Mouse (Mus musculus): ENCODE results near the gene N4bp3. TPM values are rescaled to one million over a fixed set of nuclear protein-coding genes. Genes with fewer than 3 reads are reported as not detected.

N4bp3 gene
- total and polyA plus RNA-seq, 3 experiments, result 19.1 to 22.1 (median 21.2) TPM

GRCm38 (mm10) chr11:51637971-51638414 lies 12.6 kb downstream of the N4bp3 start:
- in situ Hi-C loops (cut with MboI; ENCODE audit: low pct_ligation_motif_present, low pct_unique_long_range_greater_than_20kb, low sequenced_read_pairs), result no loop called here

DNA sequence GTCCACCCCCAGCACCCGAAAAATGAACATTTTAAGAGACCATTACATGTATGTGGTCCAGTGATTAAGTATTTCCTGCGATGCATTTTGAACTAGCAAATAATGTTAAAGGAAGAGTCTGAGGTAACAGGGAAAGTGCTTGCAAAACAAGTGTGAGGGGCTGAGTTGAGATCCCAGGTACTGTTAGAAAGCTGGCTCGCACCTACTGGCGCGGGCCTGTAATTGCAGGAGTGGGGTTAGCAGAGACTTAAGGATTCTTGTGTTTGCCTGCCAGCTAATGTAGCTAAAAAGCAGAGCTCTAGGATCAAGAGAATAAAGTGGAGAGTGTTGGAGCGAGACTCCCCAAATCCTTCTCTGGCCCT lies 14.3 kb downstream of the N4bp3 start:
- peaks cover 3 to 74% of the 10 kb centered on the region in 2 experiments; a peak in 2 of 4 replicates for H3K4me1 ChIP-seq (ENCODE audit: control insufficient read depth in 1 of 2, insufficient read depth in 2 of 2)
- H3K4me2 ChIP-seq (ENCODE audit: insufficient read depth, low read depth, poor library complexity, severe bottlenecking), result peak overlapping the region; percentile 73

More at GRCm38 (mm10) chr11:51637971-51638414, 12.6 kb downstream of the N4bp3 start:
- Histone ChIP-seq H3K79me2 (replicated peaks; ENCODE audit: control insufficient read depth, extremely low read depth, insufficient read depth, poor library complexity, severe bottlenecking) (peaks cover 9% of the 10 kb centered on the region; the same call in 1 of the 2 replicates), H3K36me3 (replicated peaks in 1 of 2; ENCODE audit: control insufficient read depth in 1 of 2, insufficient read depth in 1 of 2, low read length in 1 of 2) (peaks cover under 1 to 40% of the 10 kb centered on the region in 2 experiments), H3K9ac (ENCODE audit: insufficient read depth, low read depth) (peak overlapping the region; percentile 33), H3K9me3 (replicated peaks; ENCODE audit: low read length) (no peaks in the 10 kb centered on the region), H3K4me3 (replicated peaks in 1 of 3; ENCODE audit: low read depth in 2 of 3, low read length in 2 of 3, poor library complexity in 1 of 3) (peak overlapping the region; percentile 18 to 42 (median 42)), H3K4me1 (ENCODE audit: control insufficient read depth in 1 of 2, insufficient read depth in 2 of 2) (peaks cover 3 to 75% of the 10 kb centered on the region in 2 experiments; a peak in 2 of 4 replicates), H3K27ac (ENCODE audit: insufficient read depth, low read depth) (peak overlapping the region; percentile 79), H3K4me2 (ENCODE audit: insufficient read depth, low read depth, poor library complexity, severe bottlenecking) (peak overlapping the region; percentile 81), H3K27me3 (replicated peaks) (no peaks in the 10 kb centered on the region)
- peak; percentile 88 for DNase-seq (ENCODE audit: extremely low read depth)
- TF ChIP-seq UBTF (IDR thresholded peaks at IDR 0.05; ENCODE audit: low read depth, low read length), result peak; percentile 82
- peak; percentile 79; the same call in 1 of the 2 replicates for TF ChIP-seq TCF12 (IDR thresholded peaks at IDR 0.05; ENCODE audit: low read depth, low read length)
- TF ChIP-seq NRF1 (IDR thresholded peaks at IDR 0.05; ENCODE audit: low read depth, low read length), result no peak
- no peak for TF ChIP-seq MXI1 (IDR thresholded peaks at IDR 0.05; ENCODE audit: low read depth, low read length)
- peak; percentile 82 for TF ChIP-seq ELF1 (IDR thresholded peaks at IDR 0.05; ENCODE audit: low read depth, low read length)
- TF ChIP-seq KAT2A (IDR thresholded peaks at IDR 0.05; ENCODE audit: insufficient replicate concordance, low read length), result no peak
- no peak for TF ChIP-seq ZC3H11A (IDR thresholded peaks at IDR 0.05; ENCODE audit: low read depth, low read length)
- peak; percentile 88 for TF ChIP-seq POLR2A (IDR thresholded peaks at IDR 0.05; ENCODE audit: low read depth, low read length)
- TF ChIP-seq ZMIZ1 (IDR thresholded peaks at IDR 0.05; ENCODE audit: low read depth, low read length), result peak; percentile 41; the same call in 1 of the 2 replicates
- TF ChIP-seq ZNF384 (IDR thresholded peaks at IDR 0.05; ENCODE audit: low read depth, low read length), result no peak
- peak; percentile 92 for TF ChIP-seq IRF4 (IDR thresholded peaks at IDR 0.05; ENCODE audit: low read depth, low read length)
- peak; percentile 52; the same call in 1 of the 2 replicates for TF ChIP-seq NELFE (IDR thresholded peaks at IDR 0.05; ENCODE audit: low read depth, low read length)
- TF ChIP-seq MAFK (IDR thresholded peaks at IDR 0.05; ENCODE audit: insufficient replicate concordance, low read length), result no peak
- no peak for TF ChIP-seq GABPA (IDR thresholded peaks at IDR 0.05; ENCODE audit: insufficient replicate concordance, low read depth, low read length)
- TF ChIP-seq EP300 (IDR thresholded peaks at IDR 0.05; ENCODE audit: low read length), result peak; percentile 75
- TF ChIP-seq ZKSCAN1 (IDR thresholded peaks at IDR 0.05; ENCODE audit: borderline replicate concordance, low read depth, low read length), result no peak
- TF ChIP-seq ETS1 (conservative IDR thresholded peaks at IDR 0.05; ENCODE audit: low read depth, low read length), result peak; percentile 48; the same call in 1 of the 2 replicates
- peak; percentile 72; the same call in 1 of the 2 replicates for TF ChIP-seq MYC (IDR thresholded peaks at IDR 0.05; ENCODE audit: low read depth, low read length)
- TF ChIP-seq CHD1 (IDR thresholded peaks at IDR 0.05; ENCODE audit: low read depth, low read length), result 0 out of 2 replicates have a peak, but pooled peaks have one; percentile 50
- TF ChIP-seq MAX (IDR thresholded peaks at IDR 0.05; ENCODE audit: low read length), result 0 out of 2 replicates have a peak, but pooled peaks have one; percentile 28
- TF ChIP-seq HCFC1 (IDR thresholded peaks at IDR 0.05; ENCODE audit: low read depth, low read length), result peak; percentile 39; the same call in 1 of the 2 replicates
- TF ChIP-seq MEF2A (IDR thresholded peaks at IDR 0.05; ENCODE audit: borderline replicate concordance, low read depth, low read length), result no peak
- peak; percentile 85; the same call in 1 of the 2 replicates for TF ChIP-seq TBP (conservative IDR thresholded peaks at IDR 0.05; ENCODE audit: low read depth, low read length)
- TF ChIP-seq SIN3A (IDR thresholded peaks at IDR 0.05; ENCODE audit: low read length), result peak; percentile 66
- peak; percentile 48 for TF ChIP-seq BHLHE40 (IDR thresholded peaks at IDR 0.05; ENCODE audit: low read depth, low read length)
- no peak for TF ChIP-seq JUND (conservative IDR thresholded peaks at IDR 0.05; ENCODE audit: low read depth, low read length)
- TF ChIP-seq POLR2AphosphoS2 (IDR thresholded peaks at IDR 0.05; ENCODE audit: low read depth, low read length), result peak; percentile 67; the same call in 1 of the 2 replicates
- TF ChIP-seq CHD2 (IDR thresholded peaks at IDR 0.05; ENCODE audit: low read length), result no peak
- dilution Hi-C loops (cut with MboI; ENCODE audit: extremely low pct_ligation_motif_present, extremely low pct_unique_long_range_greater_than_20kb, low sequenced_read_pairs), result no loop called here

More for the DNA sequence above, 14.3 kb downstream of the N4bp3 start:
- in situ Hi-C loops (cut with MboI; ENCODE audit: low pct_ligation_motif_present, low pct_unique_long_range_greater_than_20kb, low sequenced_read_pairs) (no loop called here), dilution Hi-C loops (cut with MboI; ENCODE audit: extremely low pct_ligation_motif_present, extremely low pct_unique_long_range_greater_than_20kb, low sequenced_read_pairs) (no loop called here)
- TF ChIP-seq CTCF (conservative IDR thresholded peaks at IDR 0.05 in 1 of 2, IDR thresholded peaks at IDR 0.05 in 1 of 2; ENCODE audit: low read depth in 2 of 2, low read length in 2 of 2), result peak; percentile 69 to 72
- peak; percentile 48 for TF ChIP-seq SMC3 (IDR thresholded peaks at IDR 0.05; ENCODE audit: low read depth, low read length)
- TF ChIP-seq UBTF (IDR thresholded peaks at IDR 0.05; ENCODE audit: low read depth, low read length), result peak; percentile 26; the same call in 1 of the 2 replicates
- TF ChIP-seq GABPA (IDR thresholded peaks at IDR 0.05; ENCODE audit: insufficient replicate concordance, low read depth, low read length), result no peak
- peak; percentile 26 for TF ChIP-seq RAD21 (IDR thresholded peaks at IDR 0.05; ENCODE audit: low read depth, low read length)
- no peak for TF ChIP-seq ZC3H11A (IDR thresholded peaks at IDR 0.05; ENCODE audit: low read depth, low read length)
- TF ChIP-seq SIN3A (IDR thresholded peaks at IDR 0.05; ENCODE audit: low read length), result no peak
- TF ChIP-seq EP300 (IDR thresholded peaks at IDR 0.05; ENCODE audit: low read length), result no peak
- TF ChIP-seq ZNF384 (IDR thresholded peaks at IDR 0.05; ENCODE audit: low read depth, low read length), result no peak
- TF ChIP-seq POLR2AphosphoS2 (IDR thresholded peaks at IDR 0.05; ENCODE audit: low read depth, low read length), result no peak
- TF ChIP-seq IRF4 (IDR thresholded peaks at IDR 0.05; ENCODE audit: low read depth, low read length), result 0 out of 2 replicates have a peak, but pooled peaks have one; percentile 25
- 0 out of 2 replicates have a peak, but pooled peaks have one; percentile 43 for TF ChIP-seq TBP (conservative IDR thresholded peaks at IDR 0.05; ENCODE audit: low read depth, low read length)
- peaks cover 0 to 39% of the 10 kb centered on the region in 2 experiments for H3K36me3 ChIP-seq (replicated peaks in 1 of 2; ENCODE audit: control insufficient read depth in 1 of 2, insufficient read depth in 1 of 2, low read length in 1 of 2)
- peaks cover 9% of the 10 kb centered on the region; the same call in 1 of the 2 replicates for H3K79me2 ChIP-seq (replicated peaks; ENCODE audit: control insufficient read depth, extremely low read depth, insufficient read depth, poor library complexity, severe bottlenecking)
- peak overlapping the region; percentile 65 to 95 (median 88) for H3K4me3 ChIP-seq (replicated peaks in 1 of 3; ENCODE audit: low read depth in 2 of 3, low read length in 2 of 3, poor library complexity in 1 of 3)
- no peaks in the 10 kb centered on the region for H3K27me3 ChIP-seq (replicated peaks)
- H3K9me3 ChIP-seq (replicated peaks; ENCODE audit: low read length), result no peaks in the 10 kb centered on the region
- DNase-seq (ENCODE audit: extremely low read depth), result peak; percentile 84
- peak overlapping the region; percentile 94 for H3K9ac ChIP-seq (ENCODE audit: insufficient read depth, low read depth)
- H3K27ac ChIP-seq (ENCODE audit: insufficient read depth, low read depth), result peak overlapping the region; percentile 12; the same call in 1 of the 2 replicates
